Mouse (Mus musculus) hindbrain, embryonic 16.5 days (tissue): Measurements from ENCODE around the gene Armt1. TPM values are rescaled to one million over a fixed set of nuclear protein-coding genes. Genes with fewer than 3 reads are reported as not detected.

ENCODE experiments used
- ATAC-seq: fragments of 200-750 bp; cut with Nextera tagmentation; 2 replicates; pipeline ENCODE4 v1.8.0; 2017; ENCODE audit warnings: moderate TSS enrichment, moderate library complexity
- H3K27ac ChIP-seq: fragments of 300-500 bp; sonication (generic); 2 replicates; pipeline ENCODE4 v1.5.1; 2014; ENCODE audit warnings: low read depth, mild to moderate bottlenecking, control low read depth, low read length, moderate library complexity
- H3K27me3 ChIP-seq: fragments of 300-500 bp; sonication (generic); replicated peaks from 2 replicates; pipeline ENCODE4 v1.6.1; 2014; ENCODE audit warnings: low read length; ENCODE audit not compliant: control insufficient read depth, insufficient read depth
- H3K36me3 ChIP-seq: fragments of 300-500 bp; sonication (generic); 2 replicates; pipeline ENCODE4 v1.6.1; 2014; ENCODE audit warnings: mild to moderate bottlenecking, low read length, moderate library complexity, mixed read lengths; ENCODE audit not compliant: control insufficient read depth, insufficient read depth
- H3K4me1 ChIP-seq: fragments of 300-500 bp; sonication (generic); 2 replicates; pipeline ENCODE4 v1.6.1; 2014; ENCODE audit warnings: low read depth, low read length; ENCODE audit not compliant: control insufficient read depth, insufficient read depth
- H3K4me2 ChIP-seq: fragments of 300-500 bp; sonication (generic); 2 replicates; pipeline ENCODE4 v1.6.1; 2014; ENCODE audit warnings: mild to moderate bottlenecking, low read length, control low read depth, moderate library complexity
- H3K4me3 ChIP-seq: fragments of 300-500 bp; sonication (generic); 2 replicates; pipeline ENCODE4 v1.5.1; 2014; ENCODE audit warnings: mild to moderate bottlenecking, low read length, control low read depth, moderate library complexity
- H3K9ac ChIP-seq: fragments of 300-500 bp; sonication (generic); 2 replicates; pipeline ENCODE4 v1.6.1; 2014; ENCODE audit warnings: low read depth, mild to moderate bottlenecking, control low read depth, low read length, moderate library complexity
- H3K9me3 ChIP-seq: fragments of 300-500 bp; sonication (generic); 2 replicates; pipeline ENCODE4 v1.6.1; 2014; ENCODE audit warnings: mild to moderate bottlenecking, low read length, moderate library complexity; ENCODE audit not compliant: control insufficient read depth
- WGBS: fragments of 180-500 bp; shearing (Covaris S2); extraction: QIAGEN DNeasy Blood & Tissue Kit; methylation state at CpG from one replicate; pipeline ENCODE4 v1.1.7; 2014; 5-methylcytosine and 5-hydroxymethylcytosine counted together
- polyA plus RNA-seq: library from polyadenylated mRNA; unstranded; fragments of >200 nt; fragmentation: Nextera tagmentation; extraction: Ambion mirVana; gene quantifications from 2 replicates; pipeline ENCODE4 v1.2.1, GENCODE M21; 2015

Armt1 gene
- polyA plus RNA-seq, 1 experiment from 2014 or later, result 10.6 TPM

- H3K4me1 ChIP-seq, result no peaks in the 10 kb centered on the region
- H3K4me3 ChIP-seq, result no peak overlapping the region
- H3K36me3 ChIP-seq, result no peaks in the 10 kb centered on the region
- ATAC-seq, result no peak
- no peak overlapping the region for H3K27ac ChIP-seq
- 94% methylated on average over 11 of the region's 11 CpGs for WGBS
- no peak overlapping the region for H3K9ac ChIP-seq
- H3K27me3 ChIP-seq, result no peaks in the 10 kb centered on the region
- no peaks in the 10 kb centered on the region for H3K9me3 ChIP-seq
- H3K4me2 ChIP-seq, result no peak overlapping the region
These were observed 41.3 kb downstream of the Armt1 start for GRCm38 (mm10) chr10:4473591-4473993.

- no peaks in the 10 kb centered on the region for H3K36me3 ChIP-seq
- no peaks in the 10 kb centered on the region for H3K27me3 ChIP-seq
- no peak for ATAC-seq
- no peak overlapping the region for H3K4me3 ChIP-seq
- H3K4me2 ChIP-seq, result no peak overlapping the region
- WGBS, result 72% methylated on average over 3 of the region's 3 CpGs
- H3K4me1 ChIP-seq, result no peaks in the 10 kb centered on the region
- no peak overlapping the region for H3K27ac ChIP-seq
- H3K9me3 ChIP-seq, result no peaks in the 10 kb centered on the region
- no peak overlapping the region for H3K9ac ChIP-seq
These were observed 43.2 kb downstream of the Armt1 start for GRCm38 (mm10) chr10:4475431-4475830.

- no peaks in the 10 kb centered on the region for H3K4me1 ChIP-seq
- no peaks in the 10 kb centered on the region for H3K9me3 ChIP-seq
- H3K27ac ChIP-seq, result no peak overlapping the region
- no peak overlapping the region for H3K4me3 ChIP-seq
- ATAC-seq, result no peak
- 97% methylated on average over 5 of the region's 5 CpGs for WGBS
- H3K4me2 ChIP-seq, result no peak overlapping the region
- H3K36me3 ChIP-seq, result no peaks in the 10 kb centered on the region
- no peak overlapping the region for H3K9ac ChIP-seq
- no peaks in the 10 kb centered on the region for H3K27me3 ChIP-seq
These were observed 44.3 kb downstream of the Armt1 start for GRCm38 (mm10) chr10:4476604-4477003.

GRCm38 (mm10) chr10:4480929-4481328, 48.7 kb downstream of the Armt1 start:
- no peaks in the 10 kb centered on the region for H3K9me3 ChIP-seq
- no peak overlapping the region for H3K27ac ChIP-seq
- H3K27me3 ChIP-seq, result no peaks in the 10 kb centered on the region
- no peak for ATAC-seq
- no peak overlapping the region for H3K9ac ChIP-seq
- H3K4me1 ChIP-seq, result no peaks in the 10 kb centered on the region
- H3K36me3 ChIP-seq, result no peaks in the 10 kb centered on the region
- 75% methylated on average over 3 of the region's 3 CpGs for WGBS
- H3K4me3 ChIP-seq, result no peak overlapping the region
- no peak overlapping the region for H3K4me2 ChIP-seq

GRCm38 (mm10) chr10:4481695-4482094, 49.4 kb downstream of the Armt1 start:
- WGBS, result 86% methylated on average over 8 of the region's 8 CpGs
- no peak overlapping the region for H3K9ac ChIP-seq
- H3K4me2 ChIP-seq, result no peak overlapping the region
- no peaks in the 10 kb centered on the region for H3K27me3 ChIP-seq
- ATAC-seq, result no peak
- no peak overlapping the region for H3K4me3 ChIP-seq
- H3K4me1 ChIP-seq, result no peaks in the 10 kb centered on the region
- H3K36me3 ChIP-seq, result no peaks in the 10 kb centered on the region
- no peak overlapping the region for H3K27ac ChIP-seq
- H3K9me3 ChIP-seq, result no peaks in the 10 kb centered on the region

GRCm38 (mm10) chr10:4482355-4482754, 50.1 kb downstream of the Armt1 start, which contains the start of gene Ccdc170:
Gene Ccdc170, plus strand, starts transcription at chr10:4482502.
- H3K27me3 ChIP-seq, result no peaks in the 10 kb centered on the region
- H3K4me2 ChIP-seq, result no peak within 1 kb of the TSS
- WGBS, result 46% methylated on average over 11 of the region's 11 CpGs
- H3K4me3 ChIP-seq, result no peak within 1 kb of the TSS
- no peaks in the 10 kb centered on the region for H3K4me1 ChIP-seq
- H3K9ac ChIP-seq, result no peak within 1 kb of the TSS
- H3K9me3 ChIP-seq, result no peaks in the 10 kb centered on the region
- no peak within 1 kb of the TSS for H3K27ac ChIP-seq
- no peaks in the 10 kb centered on the region for H3K36me3 ChIP-seq
- no peak for ATAC-seq

GRCm38 (mm10) chr10:4483848-4484247, 51.6 kb downstream of the Armt1 start:
- H3K4me2 ChIP-seq, result no peak overlapping the region
- H3K9me3 ChIP-seq, result no peaks in the 10 kb centered on the region
- H3K36me3 ChIP-seq, result no peaks in the 10 kb centered on the region
- ATAC-seq, result no peak
- H3K9ac ChIP-seq, result no peak overlapping the region
- H3K27me3 ChIP-seq, result no peaks in the 10 kb centered on the region
- H3K4me3 ChIP-seq, result no peak overlapping the region
- WGBS, result 100% methylated on average over 1 of the region's 1 CpGs
- H3K4me1 ChIP-seq, result no peaks in the 10 kb centered on the region
- H3K27ac ChIP-seq, result no peak overlapping the region

- no peak for ATAC-seq
- Histone ChIP-seq H3K4me1 (no peaks in the 10 kb centered on the region), H3K36me3 (no peaks in the 10 kb centered on the region), H3K4me3 (no peak overlapping the region), H3K4me2 (no peak overlapping the region), H3K27ac (no peak overlapping the region), H3K9ac (no peak overlapping the region), H3K9me3 (no peaks in the 10 kb centered on the region), H3K27me3 (no peaks in the 10 kb centered on the region)
- 83% methylated on average over 9 of the region's 9 CpGs for WGBS
These were observed 52.7 kb downstream of the Armt1 start for GRCm38 (mm10) chr10:4484986-4485385.

GRCm38 (mm10) chr10:4489865-4490264, 57.6 kb downstream of the Armt1 start:
- Histone ChIP-seq H3K4me2 (no peak overlapping the region), H3K27ac (no peak overlapping the region), H3K4me3 (no peak overlapping the region), H3K9ac (no peak overlapping the region), H3K4me1 (no peaks in the 10 kb centered on the region), H3K27me3 (no peaks in the 10 kb centered on the region), H3K36me3 (no peaks in the 10 kb centered on the region), H3K9me3 (no peaks in the 10 kb centered on the region)
- 76% methylated on average over 5 of the region's 5 CpGs for WGBS
- no peak for ATAC-seq

GRCm38 (mm10) chr10:4491281-4491680, 59.0 kb downstream of the Armt1 start:
- no peak overlapping the region for H3K4me2 ChIP-seq
- 60% methylated on average over 2 of the region's 3 CpGs for WGBS
- no peak overlapping the region for H3K4me3 ChIP-seq
- no peaks in the 10 kb centered on the region for H3K9me3 ChIP-seq
- no peak overlapping the region for H3K27ac ChIP-seq
- no peak for ATAC-seq
- H3K9ac ChIP-seq, result no peak overlapping the region
- no peaks in the 10 kb centered on the region for H3K27me3 ChIP-seq
- H3K36me3 ChIP-seq, result no peaks in the 10 kb centered on the region
- no peaks in the 10 kb centered on the region for H3K4me1 ChIP-seq
